In genomic region chr11:22956830-22957229, GRCm38 (mm10) we compare ENCODE assay signal across 9 mouse cellular contexts. TPM values are rescaled to one million over a fixed set of nuclear protein-coding genes. Genes with fewer than 3 reads are reported as not detected.
DNase-seq lines count a peak whose midpoint lies in the region; ATAC-seq lines count a peak whose summit lies in the region.
"Had no signal": no experiment of that assay in that cellular context is flagged by ENCODE, and none has a peak within 500 bp of the region (broad histone marks: within the 10 kb centered on the region; RNA-seq: fewer than 3 reads in every experiment).

No protein-coding gene starts in this region.

- no peaks in the 10 kb centered on the region for H3K4me1 ChIP-seq in hindbrain, embryonic 11.5 days (replicated peaks; ENCODE audit: control insufficient read depth, insufficient read depth, low read length)
- no peaks in the 10 kb centered on the region for H3K4me1 ChIP-seq in hindbrain, embryonic 12.5 days
- 0 out of 2 replicates have a peak, but pooled peaks cover 3% of the 10 kb centered on the region for H3K4me1 ChIP-seq in liver, embryonic 11.5 days (replicated peaks; ENCODE audit: control insufficient read depth, insufficient read depth, low read length)
- no peaks in the 10 kb centered on the region for H3K4me1 ChIP-seq in neural tube, embryonic 13.5 days (replicated peaks)
- H3K4me1 ChIP-seq: limb, embryonic 13.5 days had no signal

- ATAC-seq in hindbrain, embryonic 11.5 days (ENCODE audit: low FRiP score): no peak
- no peak for ATAC-seq in hindbrain, embryonic 12.5 days (ENCODE audit: low FRiP score)
- peak; percentile 72 for ATAC-seq in liver, embryonic 11.5 days (replicated peaks; ENCODE audit: low FRiP score)
- peak; percentile 40; the same call in 1 of the 2 replicates for ATAC-seq in neural tube, embryonic 13.5 days (ENCODE audit: low read depth)

- H3K4me3 ChIP-seq in hindbrain, embryonic 11.5 days (ENCODE audit: low read depth, low read length): no peak overlapping the region
- no peak overlapping the region for H3K4me3 ChIP-seq in hindbrain, embryonic 12.5 days
- H3K4me3 ChIP-seq in liver, embryonic 11.5 days (ENCODE audit: low read depth, low read length): no peak overlapping the region
- H3K4me3 ChIP-seq in neural tube, embryonic 13.5 days: no peak overlapping the region
- H3K4me3 ChIP-seq: limb, embryonic 13.5 days had no signal

- no peak overlapping the region for H3K27ac ChIP-seq in hindbrain, embryonic 11.5 days (ENCODE audit: low read depth, low read length)
- no peak overlapping the region for H3K27ac ChIP-seq in hindbrain, embryonic 12.5 days
- H3K27ac ChIP-seq in liver, embryonic 11.5 days (ENCODE audit: low read depth, low read length): no peak overlapping the region
- no peak overlapping the region for H3K27ac ChIP-seq in neural tube, embryonic 13.5 days (replicated peaks)
- H3K27ac ChIP-seq: limb, embryonic 13.5 days had no signal

- DNase-seq in hindbrain, embryonic 11.5 days (ENCODE audit: low spot score): peak; percentile 10
- DNase-seq in ES-CJ7 (ENCODE audit: low read depth, low spot score): peak; percentile 85
- DNase-seq in embryo, embryonic 10 days (ENCODE audit: low spot score): peak; percentile 61
- DNase-seq in heart, postnatal 10 days: peak; percentile 80 to 85
- DNase-seq in liver, embryonic 11.5 days (ENCODE audit: low spot score): no peak
- DNase-seq in urinary bladder, adult 2 months (ENCODE audit: low spot score): peak; percentile 54

- no peak overlapping the region for H3K9ac ChIP-seq in hindbrain, embryonic 11.5 days (ENCODE audit: low read depth, low read length)
- H3K9ac ChIP-seq in hindbrain, embryonic 12.5 days: no peak overlapping the region
- no peak overlapping the region for H3K9ac ChIP-seq in liver, embryonic 11.5 days (ENCODE audit: low read depth, low read length)
- no peak overlapping the region for H3K9ac ChIP-seq in neural tube, embryonic 13.5 days
- H3K9ac ChIP-seq: limb, embryonic 13.5 days had no signal

- intact Hi-C loops in heart, postnatal 10 days (cut with DNase I): loop anchor here (1.0 to 5.0 kb wide), 5 partner anchors 95 to 730 kb away; partner anchors contain the start of gene B3gnt2

- no peaks in the 10 kb centered on the region for H3K9me3 ChIP-seq in hindbrain, embryonic 11.5 days (ENCODE audit: control insufficient read depth, low read length)
- H3K9me3 ChIP-seq in hindbrain, embryonic 12.5 days (replicated peaks): no peaks in the 10 kb centered on the region
- no peaks in the 10 kb centered on the region for H3K9me3 ChIP-seq in liver, embryonic 11.5 days (ENCODE audit: control insufficient read depth, low read length)
- no peaks in the 10 kb centered on the region for H3K9me3 ChIP-seq in neural tube, embryonic 13.5 days
- H3K9me3 ChIP-seq: limb, embryonic 13.5 days had no signal

- 69% methylated on average over 4 of the region's 4 CpGs for WGBS in hindbrain, embryonic 11.5 days
- WGBS in hindbrain, embryonic 12.5 days: 71% methylated on average over 4 of the region's 4 CpGs
- WGBS in liver, embryonic 11.5 days: 70% methylated on average over 4 of the region's 4 CpGs
- 74% methylated on average over 4 of the region's 4 CpGs for WGBS in neural tube, embryonic 13.5 days

- no peaks in the 10 kb centered on the region for H3K36me3 ChIP-seq in hindbrain, embryonic 11.5 days (ENCODE audit: control insufficient read depth, insufficient read depth, low read length)
- H3K36me3 ChIP-seq in hindbrain, embryonic 12.5 days: peaks cover 14% of the 10 kb centered on the region; the same call in 1 of the 2 replicates
- peaks cover 5% of the 10 kb centered on the region; the same call in 1 of the 2 replicates for H3K36me3 ChIP-seq in liver, embryonic 11.5 days (ENCODE audit: control insufficient read depth, insufficient read depth, low read length)
- H3K36me3 ChIP-seq in neural tube, embryonic 13.5 days: peaks cover 7% of the 10 kb centered on the region; the same call in 1 of the 2 replicates

- H3K27me3 ChIP-seq in hindbrain, embryonic 11.5 days (ENCODE audit: control insufficient read depth, insufficient read depth, low read length): no peaks in the 10 kb centered on the region
- no peaks in the 10 kb centered on the region for H3K27me3 ChIP-seq in hindbrain, embryonic 12.5 days
- no peaks in the 10 kb centered on the region for H3K27me3 ChIP-seq in liver, embryonic 11.5 days (replicated peaks; ENCODE audit: control insufficient read depth, insufficient read depth, low read length)
- H3K27me3 ChIP-seq in neural tube, embryonic 13.5 days: no peaks in the 10 kb centered on the region
- H3K27me3 ChIP-seq: limb, embryonic 13.5 days had no signal

- no peak overlapping the region for H3K4me2 ChIP-seq in hindbrain, embryonic 11.5 days (replicated peaks; ENCODE audit: low read depth, low read length)
- H3K4me2 ChIP-seq in hindbrain, embryonic 12.5 days (replicated peaks): no peak overlapping the region
- H3K4me2 ChIP-seq in liver, embryonic 11.5 days: no peak overlapping the region
- H3K4me2 ChIP-seq in neural tube, embryonic 13.5 days: no peak overlapping the region
- H3K4me2 ChIP-seq: limb, embryonic 13.5 days had no signal

RNA-seq across cellular contexts. Expression of gene Zrsr1, which starts 15.0 kb away (rescaled TPM):
- 4.7 and 5.2 TPM in 2 replicates for polyA plus RNA-seq in hindbrain, embryonic 11.5 days (2014; fragmentation: Nextera tagmentation; extraction: Ambion mirVana)
- 5.2 and 7.5 TPM in 2 replicates for polyA plus RNA-seq in hindbrain, embryonic 12.5 days (2016; fragmentation: Nextera tagmentation; extraction: Ambion mirVana)
- total RNA-seq in heart, postnatal 10 days (2021): 10 to 100 TPM in 1 of 2 experiments, 1 to 10 TPM in 1; 8.8 to 10.1 TPM
- polyA plus RNA-seq in liver, embryonic 11.5 days (2014; fragmentation: Nextera tagmentation; extraction: Ambion mirVana): 1.7 and 2.1 TPM in 2 replicates
- 8.9 and 9.4 TPM in 2 replicates for polyA plus RNA-seq in neural tube, embryonic 13.5 days (2015; fragmentation: Nextera tagmentation; extraction: Ambion mirVana)
- 20.5 and 27.6 TPM in 2 replicates for polyA plus RNA-seq in urinary bladder, adult 2 months (2012; rRNA removed)

RNA-seq across cellular contexts. Expression of gene Gm28048, which starts 25.1 kb away (rescaled TPM):
- 4.8 and 6.1 TPM in 2 replicates for polyA plus RNA-seq in hindbrain, embryonic 11.5 days (2014; fragmentation: Nextera tagmentation; extraction: Ambion mirVana)
- polyA plus RNA-seq in hindbrain, embryonic 12.5 days (2016; fragmentation: Nextera tagmentation; extraction: Ambion mirVana): 5.7 TPM in 2 replicates
- 10 to 100 TPM in 1 of 2 experiments, 1 to 10 TPM in 1; 8.5 to 10.8 TPM for total RNA-seq in heart, postnatal 10 days (2021)
- 17.7 and 20.0 TPM in 2 replicates for polyA plus RNA-seq in liver, embryonic 11.5 days (2014; fragmentation: Nextera tagmentation; extraction: Ambion mirVana)
- 6.7 and 7.4 TPM in 2 replicates for polyA plus RNA-seq in neural tube, embryonic 13.5 days (2015; fragmentation: Nextera tagmentation; extraction: Ambion mirVana)
- 7.6 and 7.9 TPM in 2 replicates for polyA plus RNA-seq in urinary bladder, adult 2 months (2012; rRNA removed)

RNA-seq across cellular contexts. Expression of gene Commd1, which starts 25.4 kb away (rescaled TPM):
- polyA plus RNA-seq in hindbrain, embryonic 11.5 days (2014; fragmentation: Nextera tagmentation; extraction: Ambion mirVana): 401 and 411 TPM in 2 replicates
- 309 and 314 TPM in 2 replicates for polyA plus RNA-seq in hindbrain, embryonic 12.5 days (2016; fragmentation: Nextera tagmentation; extraction: Ambion mirVana)
- total RNA-seq in heart, postnatal 10 days (2021): 100 to 1,000 TPM; 179 to 180 TPM
- polyA plus RNA-seq in liver, embryonic 11.5 days (2014; fragmentation: Nextera tagmentation; extraction: Ambion mirVana): 331 and 333 TPM in 2 replicates
- polyA plus RNA-seq in neural tube, embryonic 13.5 days (2015; fragmentation: Nextera tagmentation; extraction: Ambion mirVana): 302 and 308 TPM in 2 replicates
- polyA plus RNA-seq in urinary bladder, adult 2 months (2012; rRNA removed): 68.5 and 79.7 TPM in 2 replicates

RNA-seq across cellular contexts. Expression of gene Cct4, which starts 33.5 kb away (rescaled TPM):
- polyA plus RNA-seq in hindbrain, embryonic 11.5 days (2014; fragmentation: Nextera tagmentation; extraction: Ambion mirVana): 446 and 457 TPM in 2 replicates
- polyA plus RNA-seq in hindbrain, embryonic 12.5 days (2016; fragmentation: Nextera tagmentation; extraction: Ambion mirVana): 326 and 341 TPM in 2 replicates
- 100 to 1,000 TPM; 134 to 139 TPM for total RNA-seq in heart, postnatal 10 days (2021)
- 399 and 436 TPM in 2 replicates for polyA plus RNA-seq in liver, embryonic 11.5 days (2014; fragmentation: Nextera tagmentation; extraction: Ambion mirVana)
- 306 and 322 TPM in 2 replicates for polyA plus RNA-seq in neural tube, embryonic 13.5 days (2015; fragmentation: Nextera tagmentation; extraction: Ambion mirVana)
- 96.2 and 112 TPM in 2 replicates for polyA plus RNA-seq in urinary bladder, adult 2 months (2012; rRNA removed)

RNA-seq across cellular contexts. Expression of gene Fam161a, which starts 50.5 kb away (rescaled TPM):
- polyA plus RNA-seq in hindbrain, embryonic 11.5 days (2014; fragmentation: Nextera tagmentation; extraction: Ambion mirVana): 5.0 and 6.9 TPM in 2 replicates
- 7.7 and 8.0 TPM in 2 replicates for polyA plus RNA-seq in hindbrain, embryonic 12.5 days (2016; fragmentation: Nextera tagmentation; extraction: Ambion mirVana)
- total RNA-seq in heart, postnatal 10 days (2021): 1 to 10 TPM; 2.0 TPM
- polyA plus RNA-seq in liver, embryonic 11.5 days (2014; fragmentation: Nextera tagmentation; extraction: Ambion mirVana): 1.1 and 1.9 TPM in 2 replicates
- 4.1 and 4.9 TPM in 2 replicates for polyA plus RNA-seq in neural tube, embryonic 13.5 days (2015; fragmentation: Nextera tagmentation; extraction: Ambion mirVana)
- 14.9 and 17.4 TPM in 2 replicates for polyA plus RNA-seq in urinary bladder, adult 2 months (2012; rRNA removed)

Comparison
In these comparisons a context has a peak if more than half of its experiments do, and no peak if none do; other contexts are left out.
1. ATAC-seq: peak in liver, embryonic 11.5 days (single experiment) and neural tube, embryonic 13.5 days (single experiment); none in hindbrain, embryonic 11.5 days (single experiment) and hindbrain, embryonic 12.5 days (single experiment).